Mouse (Mus musculus): ENCODE data around the gene Zfp36l2. TPM values are rescaled to one million over a fixed set of nuclear protein-coding genes. Genes with fewer than 3 reads are reported as not detected.
A peak's percentile ranks its signal among the peaks of the same experiment; 100 is the strongest.

Gene Zfp36l2
- total RNA-seq, 2 experiments from 2014 or later = 25.8 to 57.8 TPM

GRCm38 (mm10) chr17:84180715-84181501 lies 6.8 kb downstream of the Zfp36l2 start:
- peak; percentile 45; the same call in 1 of the 2 replicates for ATAC-seq (replicated peaks; ENCODE audit: low FRiP score, poor library complexity, severe bottlenecking)

GRCm38 (mm10) chr17:84179973-84180365 lies 7.8 kb downstream of the Zfp36l2 start:
- ATAC-seq (replicated peaks; ENCODE audit: low FRiP score, poor library complexity, severe bottlenecking) = no peak

GRCm38 (mm10) chr17:84179026-84179972 lies 8.4 kb downstream of the Zfp36l2 start:
- no peak for ATAC-seq (replicated peaks; ENCODE audit: low FRiP score, poor library complexity, severe bottlenecking)

GRCm38 (mm10) chr17:84177481-84177880 lies 10.3 kb downstream of the Zfp36l2 start:
- ATAC-seq (replicated peaks; ENCODE audit: low FRiP score, poor library complexity, severe bottlenecking) = no peak

GRCm38 (mm10) chr17:84176446-84176845 lies 11.3 kb downstream of the Zfp36l2 start:
- ATAC-seq (replicated peaks; ENCODE audit: low FRiP score, poor library complexity, severe bottlenecking) = no peak

GRCm38 (mm10) chr17:84175196-84175595 lies 12.6 kb downstream of the Zfp36l2 start:
- ATAC-seq (replicated peaks; ENCODE audit: low FRiP score, poor library complexity, severe bottlenecking) = peak; percentile 25; the same call in 1 of the 2 replicates

GRCm38 (mm10) chr17:84167377-84167776 lies 20.4 kb downstream of the Zfp36l2 start:
- 0 out of 2 replicates have a peak, but pooled peaks have one; percentile 30 for ATAC-seq (replicated peaks; ENCODE audit: low FRiP score, poor library complexity, severe bottlenecking)

- ATAC-seq (replicated peaks; ENCODE audit: low FRiP score, poor library complexity, severe bottlenecking) = no peak
Measured at GRCm38 (mm10) chr17:84166135-84166860, 21.4 kb downstream of the Zfp36l2 start.

- ATAC-seq (replicated peaks; ENCODE audit: low FRiP score, poor library complexity, severe bottlenecking) = no peak
Measured at GRCm38 (mm10) chr17:84165735-84166134, 22.0 kb downstream of the Zfp36l2 start.

- ATAC-seq (replicated peaks; ENCODE audit: low FRiP score, poor library complexity, severe bottlenecking) = no peak
Measured at GRCm38 (mm10) chr17:84164146-84164545, 23.6 kb downstream of the Zfp36l2 start.

- no peak for ATAC-seq (replicated peaks; ENCODE audit: low FRiP score, poor library complexity, severe bottlenecking)
Measured at GRCm38 (mm10) chr17:84163066-84163785, 24.5 kb downstream of the Zfp36l2 start.

GRCm38 (mm10) chr17:84162211-84162760 lies 25.5 kb downstream of the Zfp36l2 start:
- ATAC-seq (replicated peaks; ENCODE audit: low FRiP score, poor library complexity, severe bottlenecking) = no peak

GRCm38 (mm10) chr17:84161231-84161854 lies 26.4 kb downstream of the Zfp36l2 start:
- ATAC-seq (replicated peaks; ENCODE audit: low FRiP score, poor library complexity, severe bottlenecking) = no peak

GRCm38 (mm10) chr17:84158891-84159290 lies 28.9 kb downstream of the Zfp36l2 start:
- no peak for ATAC-seq (replicated peaks; ENCODE audit: low FRiP score, poor library complexity, severe bottlenecking)

- ATAC-seq (replicated peaks; ENCODE audit: low FRiP score, poor library complexity, severe bottlenecking) = no peak
Measured at GRCm38 (mm10) chr17:84158461-84158795, 29.3 kb downstream of the Zfp36l2 start.

GRCm38 (mm10) chr17:84157743-84158460 lies 29.8 kb downstream of the Zfp36l2 start:
- ATAC-seq (replicated peaks; ENCODE audit: low FRiP score, poor library complexity, severe bottlenecking) = no peak

GRCm38 (mm10) chr17:84156748-84157742 lies 30.7 kb downstream of the Zfp36l2 start:
- no peak for ATAC-seq (replicated peaks; ENCODE audit: low FRiP score, poor library complexity, severe bottlenecking)
